Mouse (Mus musculus): ENCODE data around the gene Tmem209.

The Tmem209 gene

DNA sequence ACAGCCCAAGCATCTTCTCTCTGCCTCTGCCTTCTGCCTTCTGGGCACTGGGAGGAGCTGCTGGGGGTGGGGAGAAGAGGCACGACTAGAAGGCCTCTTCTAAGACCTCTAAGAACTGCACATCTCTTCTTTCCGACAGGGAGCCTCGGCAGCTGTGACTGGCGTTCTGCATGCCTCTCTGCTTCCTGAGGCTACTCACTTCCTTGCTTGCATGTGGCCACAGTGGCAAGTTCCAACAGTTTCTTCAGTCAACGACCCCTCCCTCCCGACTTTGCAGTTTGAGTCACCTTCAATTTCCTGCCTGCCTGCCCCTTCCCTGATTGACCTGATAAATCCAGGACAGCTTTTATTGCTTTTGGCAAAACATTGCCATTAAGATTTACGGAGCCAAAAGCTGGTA, 46.8 kb downstream of the Tmem209 start:
- no peak for DNase-seq (ENCODE audit: low spot score in 2 of 2)

DNA sequence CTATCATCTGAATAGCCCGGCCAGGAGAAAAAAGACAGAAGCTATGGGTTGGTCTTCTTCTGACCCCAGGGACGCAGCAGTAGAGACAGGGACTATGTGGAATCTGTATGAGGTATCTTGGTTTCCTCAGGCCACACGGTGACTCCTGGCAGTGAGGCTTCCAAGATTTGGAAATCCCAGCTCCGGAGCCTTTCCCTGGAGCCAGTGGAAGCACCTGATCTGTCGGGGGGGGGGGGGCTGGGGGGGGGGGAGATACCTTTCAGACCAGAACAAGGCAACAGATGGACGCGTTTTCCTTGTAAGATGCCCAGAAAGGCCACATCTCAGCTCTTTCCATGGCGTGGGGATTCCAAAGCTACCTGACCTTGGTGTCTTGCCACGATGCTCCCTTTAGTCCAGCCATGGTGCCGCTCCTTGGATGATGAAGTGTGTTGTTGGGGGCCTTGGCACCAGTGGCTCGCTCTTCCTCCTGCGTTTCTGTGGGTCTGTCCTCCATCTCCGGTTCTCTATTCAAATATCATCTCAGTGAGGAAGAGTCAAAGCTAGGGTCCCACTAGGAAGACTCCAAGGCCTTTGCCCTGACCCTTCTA, 47.7 kb downstream of the Tmem209 start:
- no peak for DNase-seq (ENCODE audit: low spot score in 2 of 2)

- peak; percentile 92 to 95 for DNase-seq (ENCODE audit: low spot score in 2 of 2)
Measured at GRCm38 (mm10) chr6:30460750-30461446, 48.7 kb downstream of the Tmem209 start.

- peak; percentile 84 to 89 for DNase-seq (ENCODE audit: low spot score in 2 of 2)
Measured at GRCm38 (mm10) chr6:30459811-30460749, 49.5 kb downstream of the Tmem209 start.

GRCm38 (mm10) chr6:30459056-30459747, 50.4 kb downstream of the Tmem209 start:
- peak in 1 of 2 experiments; percentile 36 for DNase-seq (ENCODE audit: low spot score in 2 of 2)

- no peak for DNase-seq (ENCODE audit: low spot score in 2 of 2)
Measured at GRCm38 (mm10) chr6:30458626-30459025, 51.0 kb downstream of the Tmem209 start.

DNA sequence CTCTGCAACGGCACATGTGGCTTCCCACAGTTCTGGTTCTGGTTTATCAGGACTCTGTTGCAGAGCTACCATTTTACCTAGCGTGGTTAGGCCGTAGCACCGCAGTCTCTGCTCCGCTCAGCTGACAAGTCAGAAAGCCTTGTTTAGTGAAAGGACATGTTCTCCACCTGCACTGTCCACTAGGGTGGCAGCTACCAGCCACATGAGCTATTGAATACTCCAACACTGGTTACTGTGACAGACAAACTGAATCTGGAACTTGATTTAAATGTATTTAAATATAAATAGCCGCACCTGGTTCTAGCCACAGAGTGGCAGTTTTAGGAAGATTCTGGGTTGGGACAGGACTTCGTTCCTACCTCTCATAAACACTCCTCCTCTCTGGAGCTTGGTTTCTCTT, 52.6 kb downstream of the Tmem209 start:
- no peak for DNase-seq (ENCODE audit: low spot score in 2 of 2)

- no peak for DNase-seq (ENCODE audit: low spot score in 2 of 2)
Measured at GRCm38 (mm10) chr6:30439576-30439975, 70.0 kb downstream of the Tmem209 start.

DNA sequence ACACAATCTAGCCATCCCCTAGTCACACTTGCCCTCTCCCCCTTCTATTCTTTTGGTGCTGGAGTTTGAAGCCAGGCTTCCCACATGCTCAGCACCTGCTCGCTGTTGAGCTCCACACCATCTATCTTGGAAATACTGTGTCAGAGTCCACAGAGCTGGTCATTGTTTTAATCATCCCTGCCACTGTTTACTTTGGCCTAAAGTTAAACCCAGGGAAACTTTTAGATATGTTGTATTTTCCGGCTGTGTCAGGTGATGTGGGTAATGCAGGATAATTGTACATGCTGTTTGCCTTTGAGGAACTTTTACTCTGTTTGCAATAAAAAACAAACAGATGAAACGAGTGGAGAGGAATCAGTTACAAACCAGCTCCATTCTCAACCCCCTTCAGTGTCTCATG, 72.5 kb downstream of the Tmem209 start:
- no peak for DNase-seq (ENCODE audit: low spot score in 2 of 2)

- no peak for DNase-seq (ENCODE audit: low spot score in 2 of 2)
Measured at GRCm38 (mm10) chr6:30436476-30436875, 73.1 kb downstream of the Tmem209 start.

- no peak for DNase-seq (ENCODE audit: low spot score in 2 of 2)
Measured at GRCm38 (mm10) chr6:30432461-30433192, 77.0 kb downstream of the Tmem209 start.

Measured in right cerebral cortex, postnatal 10 days (tissue).